Mouse (Mus musculus) left cerebral cortex, adult 18-20 months (tissue): ENCODE data around the gene Slc22a18. TPM values are rescaled to one million over a fixed set of nuclear protein-coding genes. Genes with fewer than 3 reads are reported as not detected.
A peak's percentile ranks its signal among the peaks of the same experiment; 100 is the strongest.

Experiments used
- DNase-seq, 2 experiments: peaks; one replicate each; pipeline ENCODE4 v3.0.0; 2021 to 2022; ENCODE audit warnings: low spot score in 2 of 2, mixed read lengths in 1 of 2
- total RNA-seq, 2 experiments: library from RNA; stranded (reverse); gene quantifications; 2 replicates each; pipeline ENCODE4 v1.2.3; 2021

Slc22a18 gene
- total RNA-seq, 2 experiments from 2014 or later: 0.68 to 0.86 TPM

- no peak for DNase-seq
These were observed 11.6 kb upstream of the Slc22a18 start for GRCm38 (mm10) chr7:143461920-143462319.

DNA sequence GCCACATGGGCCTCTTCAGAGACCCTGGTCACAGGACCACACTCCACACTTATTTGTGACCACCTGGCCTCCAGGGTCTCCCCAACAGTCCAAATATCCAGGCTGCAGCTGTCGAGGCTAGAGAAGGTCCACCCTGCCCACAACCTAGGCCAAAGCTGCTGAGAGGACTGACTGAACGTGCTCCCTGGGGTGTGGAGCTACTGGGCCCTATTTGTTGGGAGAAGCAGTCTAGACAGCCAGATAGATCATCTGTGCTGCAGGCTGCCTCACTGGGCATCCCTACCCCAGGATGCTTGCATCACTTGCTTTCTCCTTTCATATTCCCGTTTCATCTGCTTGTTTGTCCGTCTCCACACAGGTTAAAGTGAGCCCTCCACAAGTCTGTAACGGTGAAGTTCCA, 11.0 kb upstream of the Slc22a18 start:
- no peak for DNase-seq

GRCm38 (mm10) chr7:143463865-143464415, 9.6 kb upstream of the Slc22a18 start:
- DNase-seq: peak; percentile 80 to 86

GRCm38 (mm10) chr7:143464811-143465560, 8.6 kb upstream of the Slc22a18 start:
- peak; percentile 34 to 39 for DNase-seq

DNA sequence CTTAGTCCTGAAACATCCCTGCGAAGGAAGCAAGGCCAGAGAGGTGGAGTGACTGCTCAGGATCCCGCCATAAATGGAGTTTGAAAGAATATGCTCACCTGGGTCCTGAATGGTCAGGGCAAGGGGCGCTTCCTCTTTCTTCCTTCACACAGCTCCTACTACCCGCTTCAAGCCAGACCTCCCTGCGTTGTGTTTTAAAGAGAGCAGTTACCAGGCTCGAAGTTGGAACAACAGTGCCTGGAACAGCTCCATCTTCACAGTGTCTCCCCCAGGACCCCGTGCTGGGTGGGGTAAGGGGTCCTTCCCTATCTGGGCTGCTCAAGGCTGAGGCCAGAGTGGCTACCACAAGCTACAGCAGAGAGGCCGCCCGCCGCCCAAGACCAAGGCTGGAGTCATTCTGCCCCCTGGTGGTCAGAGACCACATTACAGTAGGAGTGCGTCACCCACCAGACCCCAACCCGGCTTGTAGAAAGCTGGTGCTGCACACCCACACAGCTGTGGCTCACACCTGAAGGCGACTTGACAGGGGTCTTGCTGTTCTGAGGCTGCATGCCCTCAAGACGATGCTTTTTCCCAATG, 7.3 kb upstream of the Slc22a18 start:
- DNase-seq: peak; percentile 82 to 89

- no peak for DNase-seq
These were observed 5.8 kb upstream of the Slc22a18 start for GRCm38 (mm10) chr7:143467714-143468113.

DNA sequence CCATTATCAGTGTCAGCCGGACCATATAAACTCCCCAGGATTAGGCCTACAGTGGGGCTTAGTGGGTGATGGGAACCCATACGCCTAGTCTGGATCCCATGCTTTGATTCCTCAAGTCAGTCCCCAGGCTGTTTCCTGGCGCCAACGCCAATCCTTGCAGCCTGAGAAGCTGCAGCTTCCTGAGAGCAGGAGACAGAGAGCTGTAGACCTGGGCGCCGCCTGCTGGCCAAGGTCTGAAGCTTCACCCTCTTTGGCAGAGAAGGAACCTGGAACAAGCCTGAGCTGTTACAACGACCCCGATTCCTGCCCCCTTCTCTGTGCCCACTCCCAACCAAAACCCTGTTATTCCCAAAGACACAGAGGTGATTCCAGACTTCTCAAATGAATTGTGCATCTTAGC, 3.6 kb upstream of the Slc22a18 start:
- DNase-seq: peak; percentile 70 to 82

DNA sequence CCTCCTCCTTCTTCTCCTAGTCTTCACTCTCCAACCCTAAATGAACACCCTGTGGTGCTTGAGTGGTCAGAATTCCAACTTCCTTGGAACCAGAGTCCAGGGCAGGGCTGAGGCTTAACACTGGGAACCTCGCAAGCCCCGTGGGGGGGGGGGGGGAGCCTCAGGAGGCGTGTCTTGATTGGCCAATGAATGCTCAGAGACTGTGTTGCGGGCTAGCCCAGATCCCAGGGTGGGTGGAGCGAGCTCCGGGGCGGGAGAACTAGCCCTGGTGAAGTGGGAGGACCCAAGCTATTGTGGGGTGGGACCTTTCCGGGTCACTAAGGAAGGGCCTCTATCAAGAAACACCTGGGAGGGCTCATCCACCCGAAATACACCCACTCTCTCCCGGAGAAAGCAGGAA, 1.3 kb downstream of the Slc22a18 start:
- DNase-seq: no peak

DNA sequence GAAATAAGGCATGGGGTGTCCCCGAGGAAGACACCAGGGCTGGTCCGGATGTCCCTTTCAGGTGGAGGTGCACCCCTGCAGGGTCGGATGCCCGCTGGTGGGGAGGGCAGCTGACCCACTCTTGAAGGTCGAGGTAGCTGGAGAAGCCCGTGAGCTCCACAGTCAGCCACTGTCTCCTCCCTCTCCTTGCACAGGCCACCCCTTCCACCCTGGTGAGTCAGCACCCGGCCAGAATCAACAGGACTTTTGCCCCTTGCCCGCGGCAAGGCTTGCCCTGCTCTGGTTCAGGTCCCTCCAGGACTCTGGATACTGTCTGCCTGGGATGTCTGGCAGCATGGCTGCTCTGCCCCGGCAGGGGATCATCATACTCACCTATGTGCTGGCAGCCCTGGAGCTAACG, 2.3 kb downstream of the Slc22a18 start:
- DNase-seq: no peak

DNA sequence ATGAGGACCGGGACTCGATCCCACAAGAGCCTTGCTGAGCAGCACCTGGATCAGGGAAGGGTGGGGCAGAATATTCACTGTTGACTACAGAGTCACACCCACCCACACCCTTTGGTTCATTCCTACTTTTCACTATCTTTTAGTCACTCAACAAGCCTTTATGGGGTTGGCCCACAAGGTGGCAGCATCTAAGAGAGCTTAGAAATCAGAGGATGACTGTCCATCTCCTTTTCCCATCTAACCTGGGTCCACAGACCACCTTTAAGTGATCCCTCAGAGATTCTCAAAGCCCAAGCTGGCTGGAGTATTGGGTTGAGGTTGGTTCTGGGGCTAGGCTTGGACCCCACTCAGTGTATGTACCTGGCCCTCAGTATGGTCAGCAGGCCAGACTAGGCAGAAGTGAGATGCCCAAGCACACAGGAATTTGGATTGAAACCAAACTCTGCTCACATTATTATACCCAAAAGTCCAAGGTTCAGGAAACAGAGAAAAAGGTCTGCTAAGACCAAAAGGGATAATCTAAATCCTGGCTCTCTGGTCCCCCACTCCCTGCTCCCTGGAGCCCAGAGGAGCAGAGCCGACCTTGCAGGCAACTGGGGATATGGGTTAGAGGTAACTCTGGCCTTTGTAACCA, 3.3 kb downstream of the Slc22a18 start:
- DNase-seq: no peak

GRCm38 (mm10) chr7:143477800-143478199, 4.3 kb downstream of the Slc22a18 start:
- no peak for DNase-seq

GRCm38 (mm10) chr7:143480498-143480897, 7.0 kb downstream of the Slc22a18 start:
- peak; percentile 35 to 64 for DNase-seq

GRCm38 (mm10) chr7:143481806-143482387, 8.4 kb downstream of the Slc22a18 start:
- DNase-seq: no peak

DNA sequence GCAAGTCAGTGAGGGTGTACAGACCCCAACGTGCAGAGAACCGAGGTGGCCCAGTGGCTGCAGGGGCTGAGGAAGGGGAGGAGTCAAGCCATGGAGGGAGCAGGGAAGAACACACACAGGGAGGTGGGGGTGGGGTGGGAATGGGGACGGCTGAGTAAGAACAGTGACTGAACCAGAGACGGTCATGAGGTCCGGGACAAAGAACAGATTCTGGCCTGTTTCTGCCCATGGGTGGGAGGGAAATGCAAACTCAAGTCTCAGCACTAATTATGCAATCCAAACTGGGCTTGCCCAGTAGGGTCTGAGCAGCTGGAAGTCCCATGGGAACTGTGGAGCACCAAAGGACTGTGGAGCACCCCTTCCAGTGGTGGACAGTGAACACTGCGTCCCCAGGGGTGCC, 9.0 kb downstream of the Slc22a18 start:
- DNase-seq: no peak

DNA sequence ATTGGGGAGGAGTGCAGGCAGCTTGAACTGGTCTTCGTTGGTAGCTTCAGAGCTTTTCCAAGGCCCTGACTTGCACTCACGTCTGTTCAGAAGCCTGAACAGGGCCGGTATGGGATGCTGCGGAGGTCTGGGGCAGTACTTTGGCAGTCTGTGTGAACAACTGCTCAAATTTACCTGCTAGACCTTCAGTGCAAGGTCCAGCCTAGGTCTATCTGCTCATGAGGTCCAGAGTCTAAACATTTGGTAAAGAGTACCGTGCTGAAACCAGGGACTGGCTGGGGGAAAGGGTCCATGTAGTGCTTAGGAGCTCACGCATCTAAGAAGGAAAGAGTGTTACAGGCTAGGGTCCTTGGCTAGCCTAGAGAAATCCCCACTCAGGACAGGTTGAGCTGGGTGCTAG, 16.2 kb downstream of the Slc22a18 start:
- DNase-seq: no peak

- DNase-seq: no peak
These were observed 20.1 kb downstream of the Slc22a18 start for GRCm38 (mm10) chr7:143493616-143494126.

GRCm38 (mm10) chr7:143495104-143495961, 21.8 kb downstream of the Slc22a18 start:
- DNase-seq: no peak

DNA sequence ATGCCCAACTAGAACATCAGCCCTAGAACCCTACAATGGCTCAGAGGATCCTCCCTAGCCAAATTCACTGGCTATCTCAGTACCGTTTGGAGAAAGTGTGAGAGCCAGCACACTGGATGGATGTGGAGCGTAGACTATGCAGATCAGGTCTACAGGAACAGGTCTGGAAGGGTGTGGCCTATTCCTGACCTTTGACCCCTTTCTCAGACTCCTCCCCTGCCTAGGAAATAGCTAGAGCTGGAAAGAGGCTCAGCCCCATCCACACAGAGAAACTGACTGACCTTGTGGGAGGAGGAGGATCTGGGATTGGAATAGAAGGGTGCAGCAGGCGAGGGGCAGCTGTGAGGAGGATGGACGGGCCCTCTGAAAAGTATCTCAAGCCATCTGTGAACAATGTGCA, 25.0 kb downstream of the Slc22a18 start:
- DNase-seq: no peak

DNA sequence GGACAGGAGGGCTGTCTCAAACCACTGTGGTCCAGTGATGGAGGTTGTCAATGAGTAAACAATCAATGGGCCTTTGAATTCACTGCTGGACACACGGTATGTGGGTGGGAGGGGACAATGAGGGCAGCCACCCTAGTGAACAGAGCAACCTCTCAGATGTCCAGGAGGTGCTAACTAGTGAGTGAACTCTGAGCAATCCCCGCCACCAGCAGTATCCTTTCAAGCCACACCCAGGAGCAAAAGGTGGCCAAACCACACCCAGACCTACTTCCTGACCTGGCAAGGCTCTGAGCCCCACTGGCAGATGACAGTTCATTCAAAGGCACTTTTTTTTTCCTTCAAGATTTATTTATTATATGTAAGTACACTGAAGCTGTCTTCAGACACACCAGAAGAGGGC, 27.4 kb downstream of the Slc22a18 start:
- no peak for DNase-seq

DNA sequence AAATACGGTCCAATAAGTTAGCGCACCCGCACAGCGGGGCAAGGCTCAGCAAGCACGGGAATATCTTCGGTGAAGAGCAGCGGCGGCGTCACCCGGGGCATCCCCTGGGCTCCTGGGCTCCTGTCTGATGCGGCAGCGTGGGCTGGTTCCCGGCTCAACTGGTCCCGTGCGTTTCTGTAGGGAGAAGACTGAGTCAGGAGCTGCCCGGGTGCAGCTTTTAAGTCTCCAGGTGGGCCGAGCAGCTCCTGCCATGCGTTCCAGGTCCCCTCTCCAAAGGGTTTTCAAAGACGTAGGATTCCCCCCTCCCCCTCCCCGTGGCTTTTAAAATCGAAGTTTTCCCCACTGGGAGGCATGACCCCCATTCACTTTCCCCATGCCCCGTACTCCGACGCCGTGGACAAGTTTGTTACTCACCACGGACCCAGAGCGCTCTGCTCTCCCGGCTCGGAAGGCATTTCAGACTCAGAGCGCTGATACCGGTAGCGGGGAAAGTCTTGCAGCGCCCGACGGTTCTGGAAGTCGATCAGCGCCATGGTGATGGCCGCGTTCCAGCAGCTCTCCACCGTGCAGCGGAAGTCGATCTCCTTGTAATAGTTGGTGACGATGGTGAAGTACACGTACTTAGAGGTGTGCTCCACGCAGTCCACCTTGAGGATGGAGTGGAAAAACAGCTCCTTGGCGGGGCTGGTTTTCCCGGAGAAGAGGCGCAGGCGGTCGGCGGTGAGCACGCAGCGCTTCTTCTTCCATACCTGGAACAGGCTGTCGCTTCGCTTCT, 28.3 kb downstream of the Slc22a18 start:
- peak in 1 of 2 experiments; percentile 14 for DNase-seq
